9 mouse cellular contexts compared by ENCODE assay signal in genomic region chr5:3501564-3502001, GRCm38 (mm10). TPM values are rescaled to one million over a fixed set of nuclear protein-coding genes. Genes with fewer than 3 reads are reported as not detected.
A peak's percentile ranks its signal among the peaks of the same experiment; 100 is the strongest.
DNase-seq lines count a peak whose midpoint lies in the region; ATAC-seq and TF ChIP-seq lines count a peak whose summit lies in the region.
"Had no signal": no experiment of that assay in that cellular context is flagged by ENCODE, and none has a peak within 500 bp of the region (broad histone marks: within the 10 kb centered on the region; RNA-seq: fewer than 3 reads in every experiment).

No protein-coding gene starts in this region.

- ATAC-seq in CD4-positive, CD25-positive, alpha-beta regulatory T cell, adult 4 months: peak; percentile 61
- ATAC-seq in liver, postnatal 0 days: peak; percentile 64
- no peak for ATAC-seq in hindbrain, embryonic 16.5 days

- DNase-seq in adrenal gland, adult 8-10 months: peak; percentile 52
- DNase-seq in heart, postnatal 4 days: peak; percentile 30
- DNase-seq in liver, postnatal 0 days: no peak
- DNase-seq in right cerebral cortex, postnatal 4 days: no peak
- no peak for DNase-seq in thymus, adult 18-20 months

- H3K4me2 ChIP-seq in liver, postnatal 0 days (ENCODE audit: low read depth, low read length): peak overlapping the region; percentile 54
- H3K4me2 ChIP-seq in hindbrain, embryonic 16.5 days (ENCODE audit: low read length): no peak overlapping the region
- H3K4me2 ChIP-seq: embryonic facial prominence, embryonic 12.5 days; limb, embryonic 15.5 days had no signal

- H3K27me3 ChIP-seq in liver, postnatal 0 days (ENCODE audit: insufficient read depth, low read length): no peaks in the 10 kb centered on the region
- H3K27me3 ChIP-seq in hindbrain, embryonic 16.5 days (replicated peaks; ENCODE audit: control insufficient read depth, insufficient read depth, low read length): no peaks in the 10 kb centered on the region
- H3K27me3 ChIP-seq: embryonic facial prominence, embryonic 12.5 days; limb, embryonic 15.5 days had no signal

- TF ChIP-seq CTCF in liver, postnatal 0 days (IDR thresholded peaks at IDR 0.05; ENCODE audit: low read depth): no peak

- H3K27ac ChIP-seq in liver, postnatal 0 days (ENCODE audit: low read depth): peak overlapping the region; percentile 80
- no peak overlapping the region for H3K27ac ChIP-seq in hindbrain, embryonic 16.5 days (ENCODE audit: low read depth, low read length)
- H3K27ac ChIP-seq: embryonic facial prominence, embryonic 12.5 days; limb, embryonic 15.5 days had no signal

- WGBS in liver, postnatal 0 days (ENCODE audit: insufficient replicate concordance): 13% methylated on average over 8 of the region's 8 CpGs
- WGBS in hindbrain, embryonic 16.5 days: 46% methylated on average over 8 of the region's 8 CpGs

- H3K4me1 ChIP-seq in liver, postnatal 0 days (ENCODE audit: insufficient read depth): peaks cover 56% of the 10 kb centered on the region
- H3K4me1 ChIP-seq in hindbrain, embryonic 16.5 days (ENCODE audit: control insufficient read depth, insufficient read depth, low read depth, low read length): no peaks in the 10 kb centered on the region

- no peak for TF ChIP-seq EP300 in liver, postnatal 0 days (IDR thresholded peaks at IDR 0.05; ENCODE audit: low read depth)

- peak overlapping the region; percentile 15; the same call in 1 of the 2 replicates for H3K4me3 ChIP-seq in liver, postnatal 0 days (ENCODE audit: low read depth, low read length)
- no peak overlapping the region for H3K4me3 ChIP-seq in hindbrain, embryonic 16.5 days (ENCODE audit: low read length)
- H3K4me3 ChIP-seq: embryonic facial prominence, embryonic 12.5 days; limb, embryonic 15.5 days had no signal

- peak overlapping the region; percentile 33; the same call in 1 of the 2 replicates for H3K9ac ChIP-seq in liver, postnatal 0 days (replicated peaks)
- H3K9ac ChIP-seq in hindbrain, embryonic 16.5 days (ENCODE audit: low read depth, low read length): no peak overlapping the region
- H3K9ac ChIP-seq: embryonic facial prominence, embryonic 12.5 days; limb, embryonic 15.5 days had no signal

- no peaks in the 10 kb centered on the region for H3K36me3 ChIP-seq in liver, postnatal 0 days (replicated peaks; ENCODE audit: insufficient read depth, low read length)
- no peaks in the 10 kb centered on the region for H3K36me3 ChIP-seq in hindbrain, embryonic 16.5 days (ENCODE audit: control insufficient read depth, insufficient read depth, low read length)
- H3K36me3 ChIP-seq: embryonic facial prominence, embryonic 12.5 days; limb, embryonic 15.5 days had no signal

- H3K9me3 ChIP-seq in liver, postnatal 0 days (ENCODE audit: low read length): no peaks in the 10 kb centered on the region
- no peaks in the 10 kb centered on the region for H3K9me3 ChIP-seq in hindbrain, embryonic 16.5 days (ENCODE audit: control insufficient read depth, low read length)
- H3K9me3 ChIP-seq: embryonic facial prominence, embryonic 12.5 days; limb, embryonic 15.5 days had no signal

RNA-seq across cellular contexts. Expression of gene Fam133b, which starts 42.0 kb away (rescaled TPM):
- polyA plus RNA-seq in CD4-positive, CD25-positive, alpha-beta regulatory T cell, adult 4 months (2017; shearing (Covaris generic)): 10 to 100 TPM; 44.0 to 54.2 TPM
- 10 to 100 TPM; 27.9 to 44.7 (median 32.1) TPM for total RNA-seq in adrenal gland, adult 8-10 months (2022)
- total RNA-seq in heart, postnatal 4 days (2021): 10 to 100 TPM; 23.1 to 24.3 TPM
- polyA plus RNA-seq in liver, postnatal 0 days (2015; fragmentation: Nextera tagmentation; extraction: Ambion mirVana): 10.6 and 11.1 TPM in 2 replicates
- 17.9 and 20.1 TPM in 2 replicates for polyA plus RNA-seq in hindbrain, embryonic 16.5 days (2015; fragmentation: Nextera tagmentation; extraction: Ambion mirVana)

Comparison
In these comparisons a context has a peak if more than half of its experiments do, and no peak if none do; other contexts are left out.
1. DNase-seq: peak in adrenal gland, adult 8-10 months (single experiment) and heart, postnatal 4 days (single experiment); none in liver, postnatal 0 days (single experiment), right cerebral cortex, postnatal 4 days (single experiment) and thymus, adult 18-20 months (0 of 2).